Mouse (Mus musculus): ENCODE data around the gene Pgls.

GRCm38 (mm10) chr8:71577856-71578387 lies 14.1 kb upstream of the Pgls start:
- TF ChIP-seq CTCF (IDR thresholded peaks at IDR 0.05; ENCODE audit: insufficient read depth, low read length) (no peak), POLR2A (IDR thresholded peaks at IDR 0.05; ENCODE audit: borderline replicate concordance, extremely low read depth, low read depth, low read length) (no peak)

All from lung, adult 2 months (tissue).